Mouse (Mus musculus) WW6 (cell line): ENCODE data around the gene Tprgl.

Experiments
- DNase-seq: peaks from one replicate; pipeline ENCODE4 v3.0.0-alpha.2; 2013; ENCODE audit warnings: low read depth, low spot score

Tprgl gene

DNA sequence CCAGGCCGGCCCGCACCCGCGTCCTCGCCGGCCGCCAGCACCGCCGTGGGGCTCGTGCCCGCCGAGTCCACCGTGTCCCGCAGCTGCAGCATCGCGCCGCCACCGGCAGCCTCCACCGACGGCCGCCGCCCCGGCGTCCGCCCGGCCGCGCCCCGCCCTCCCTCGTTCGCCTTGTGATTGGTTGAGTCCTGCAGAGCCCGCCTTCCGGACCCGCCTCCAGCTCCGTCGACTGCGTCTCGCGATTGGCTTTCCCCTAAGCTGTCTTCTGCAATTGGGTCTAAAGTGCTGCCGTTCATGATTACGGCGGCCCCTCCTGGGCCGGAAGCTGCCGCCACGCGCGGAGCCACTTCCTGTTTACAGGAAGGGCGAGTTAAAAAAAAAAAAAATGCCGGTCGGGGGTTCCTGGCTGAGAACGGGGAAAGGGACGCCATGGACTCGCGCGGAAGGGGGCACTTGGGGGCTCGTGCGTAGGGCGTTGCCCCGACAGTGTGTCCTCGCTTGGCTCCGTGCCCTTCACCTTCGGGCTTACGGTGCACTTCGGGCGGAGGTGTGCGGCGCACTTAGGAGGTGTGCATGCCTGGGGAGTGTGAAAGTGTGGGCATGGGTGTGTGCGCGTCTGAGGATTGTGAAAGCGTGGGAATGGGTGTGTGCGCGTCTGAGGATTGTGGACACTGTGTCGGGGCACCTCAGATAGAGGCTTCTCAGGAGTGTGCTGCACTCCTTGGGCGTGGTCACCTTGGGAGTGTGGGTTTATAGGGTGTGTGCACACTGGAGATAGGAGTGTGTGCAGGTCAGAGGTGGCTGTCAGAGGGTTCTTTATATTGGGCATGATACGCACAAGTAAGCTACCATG lies at the start of gene Tprgl:
TSS of gene Tprgl (minus strand) at position 129 of the 853 bp plus-strand sequence.
- peak; percentile 85 for DNase-seq

DNA sequence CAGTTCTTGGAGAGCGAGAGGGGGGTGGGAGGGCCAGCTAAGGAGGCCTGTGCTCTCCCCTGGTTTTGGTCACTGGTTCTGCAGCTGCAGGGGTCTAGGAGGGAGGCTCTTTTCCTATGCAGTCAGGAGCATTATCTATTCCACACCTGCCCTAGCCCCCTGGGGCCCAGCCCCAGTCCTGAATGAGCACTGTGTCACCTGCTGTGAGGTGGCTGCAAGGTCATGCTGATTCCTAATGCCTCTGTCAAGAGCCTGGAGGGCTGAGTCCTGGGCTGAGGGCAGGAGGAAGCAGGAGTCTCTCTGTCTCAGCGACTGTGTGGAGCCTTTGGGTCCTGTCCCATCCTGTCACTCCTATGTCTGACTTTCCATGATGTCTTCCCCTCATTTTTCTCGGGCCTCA lies 49.4 kb upstream of the Tprgl start:
- no peak for DNase-seq

DNA sequence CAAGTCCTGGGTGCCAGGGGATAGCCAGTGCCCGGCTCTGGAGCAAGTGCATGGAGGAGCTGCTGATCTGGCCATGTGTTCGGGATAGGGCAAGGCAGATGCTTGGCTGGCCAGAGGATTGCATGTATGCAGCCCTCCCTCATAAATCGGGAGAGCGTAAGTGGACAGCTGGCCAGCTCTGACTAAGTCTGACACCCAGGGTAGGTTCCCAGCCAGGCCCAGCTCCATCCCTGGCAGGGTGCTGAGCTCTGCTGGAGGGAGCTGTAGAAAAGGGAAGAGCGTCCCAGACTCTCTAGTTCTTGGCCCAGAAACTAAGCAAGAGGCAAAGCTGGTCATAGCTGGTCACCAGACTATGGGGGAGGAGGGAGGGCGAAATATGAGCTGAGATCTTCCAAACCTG lies 48.6 kb upstream of the Tprgl start:
- DNase-seq: no peak

DNA sequence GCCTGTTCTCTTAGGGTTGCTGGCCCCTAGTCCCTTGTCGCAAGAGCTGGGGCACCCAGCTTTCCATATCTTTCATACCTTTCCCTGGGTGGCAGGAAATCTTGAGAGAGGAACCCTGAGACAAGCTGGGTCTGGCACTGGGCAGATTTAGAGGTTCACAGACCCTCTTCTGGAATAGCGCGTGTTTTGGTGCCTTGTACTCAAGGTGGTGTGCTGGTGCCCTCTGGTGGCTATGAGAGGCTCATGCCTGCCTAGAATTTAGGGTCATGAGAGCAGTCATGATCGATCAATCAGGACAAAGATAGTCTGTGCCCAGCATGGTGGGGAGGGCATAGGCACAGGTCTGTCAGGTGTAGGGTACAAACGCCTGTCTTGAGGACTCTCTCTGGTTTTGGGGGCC lies 46.8 kb upstream of the Tprgl start:
- peak; percentile 24 for DNase-seq

DNA sequence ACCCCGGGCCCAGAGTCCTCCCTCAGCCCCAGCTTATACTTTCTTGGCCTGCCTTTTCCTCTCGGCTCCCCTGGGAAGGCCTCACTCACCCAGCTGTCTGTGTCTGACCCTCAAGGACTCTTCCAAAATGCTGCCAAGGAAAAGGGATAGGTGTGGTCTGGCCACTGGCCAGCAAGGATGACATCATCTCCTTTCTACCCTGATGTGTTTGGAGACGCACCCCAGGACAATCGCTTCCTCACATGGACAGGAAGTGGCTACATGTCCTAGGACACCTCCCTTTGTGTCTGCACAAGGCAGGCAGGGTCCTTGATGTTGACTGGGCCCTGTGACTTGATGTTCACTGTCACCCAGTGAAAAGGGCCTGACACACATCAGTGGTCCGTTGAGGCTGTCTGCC lies 44.9 kb upstream of the Tprgl start:
- DNase-seq: no peak

DNA sequence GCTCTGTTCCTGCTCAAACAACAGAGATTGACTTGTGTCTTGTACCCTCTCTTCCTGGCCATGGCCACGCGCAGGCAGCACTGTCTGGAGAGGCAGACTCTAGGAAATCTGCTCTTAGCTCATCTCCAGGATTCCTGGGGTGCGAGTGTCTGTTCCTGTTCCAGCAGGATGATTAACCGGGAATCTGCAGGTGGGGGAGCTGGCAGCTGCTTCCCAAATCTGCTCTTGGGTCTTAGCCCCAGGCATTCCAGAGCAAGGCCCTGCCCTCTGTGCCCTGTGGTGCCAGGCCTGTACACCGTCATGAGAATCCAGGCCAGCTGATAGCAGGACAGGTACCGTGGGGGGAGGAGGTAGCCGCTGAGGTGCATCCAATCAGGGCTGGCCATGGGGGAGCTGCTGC lies 44.1 kb upstream of the Tprgl start:
- no peak for DNase-seq

DNA sequence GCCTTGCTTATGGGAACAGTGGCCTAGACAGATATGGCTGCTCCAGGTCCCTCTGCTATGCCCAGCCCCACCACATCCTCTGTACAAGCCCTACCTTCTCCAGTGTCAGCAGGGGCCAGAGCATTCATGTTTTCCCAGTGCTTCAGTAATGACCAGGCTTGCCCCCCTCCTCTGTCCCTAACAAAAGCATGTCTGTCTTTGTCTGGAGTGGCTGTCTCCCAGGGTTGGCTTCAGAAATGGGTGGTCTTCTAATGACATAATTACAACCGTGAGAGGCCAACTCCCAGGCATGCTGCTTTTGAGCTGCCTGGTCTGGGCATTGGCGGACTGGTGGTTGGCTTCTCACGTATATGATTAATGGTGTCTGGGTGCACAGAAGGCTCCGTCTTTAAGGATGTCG lies 41.0 kb upstream of the Tprgl start:
- no peak for DNase-seq

DNA sequence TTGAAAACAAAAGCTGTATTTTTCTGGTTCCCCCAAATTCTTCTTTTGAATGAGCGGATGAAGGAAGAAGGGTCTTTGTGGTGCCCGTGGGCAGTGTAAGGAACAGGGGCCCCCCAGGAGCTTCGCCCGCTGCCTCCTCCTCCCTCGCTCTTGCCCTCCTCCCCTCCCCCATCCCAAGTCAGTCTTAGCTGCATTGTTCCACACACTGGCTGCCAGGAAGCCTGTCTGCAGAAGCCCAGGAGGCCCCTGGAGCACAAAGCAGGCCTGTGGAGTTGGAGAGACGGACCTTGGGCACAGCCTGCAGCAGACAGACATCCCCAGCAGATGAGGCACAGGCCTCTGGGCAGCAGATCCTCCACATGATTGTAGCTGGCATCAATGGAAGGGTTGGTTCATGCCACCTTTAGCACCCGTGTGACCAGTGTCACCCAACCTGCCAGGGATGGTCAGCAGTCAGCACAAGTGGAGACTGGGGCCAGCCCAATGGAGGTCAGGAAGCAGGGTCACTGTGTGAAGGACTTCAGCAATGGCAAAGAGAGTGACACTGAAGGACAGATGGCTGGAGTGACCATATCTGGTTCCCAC lies 38.0 kb upstream of the Tprgl start:
- DNase-seq: no peak

DNA sequence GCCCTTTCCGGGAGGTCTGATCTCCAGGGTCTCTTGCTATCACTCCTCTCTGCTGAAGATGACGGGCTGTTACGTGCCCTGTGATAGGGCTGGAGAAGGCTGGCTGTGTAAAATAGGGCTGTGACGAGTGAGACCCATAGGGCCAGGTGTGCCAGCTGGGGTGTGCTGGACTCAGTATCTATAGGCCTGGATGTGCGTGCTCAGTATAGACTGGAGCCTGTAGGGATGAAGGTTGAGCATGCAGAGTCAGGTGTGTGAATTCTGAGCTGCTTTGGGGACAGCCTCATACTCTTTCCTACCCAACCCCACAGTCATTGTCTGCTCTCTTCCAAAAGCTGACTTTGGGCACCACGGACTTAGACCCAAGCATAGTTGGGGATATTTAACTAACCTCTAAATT lies 37.5 kb upstream of the Tprgl start:
- DNase-seq: no peak

DNA sequence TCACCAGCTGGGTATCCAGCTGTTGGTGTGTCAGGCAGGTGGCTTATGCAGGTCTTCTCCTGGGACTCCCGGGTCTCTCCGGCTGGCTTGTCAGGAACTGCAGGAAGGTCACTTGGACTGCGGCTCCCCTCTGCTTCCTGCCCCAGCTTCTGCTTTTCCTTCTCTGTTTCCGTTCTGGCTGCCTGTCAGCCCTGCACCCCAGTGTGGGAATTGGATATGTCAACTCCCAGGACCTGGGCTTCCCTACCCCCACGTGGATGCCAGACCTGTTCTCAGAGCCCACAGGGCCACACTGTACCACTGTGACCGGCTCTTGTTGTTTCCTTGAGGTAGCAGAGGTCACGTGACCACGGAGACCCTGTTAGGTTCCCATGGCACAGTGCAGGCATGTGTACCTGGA lies 28.5 kb upstream of the Tprgl start:
- DNase-seq: no peak

DNA sequence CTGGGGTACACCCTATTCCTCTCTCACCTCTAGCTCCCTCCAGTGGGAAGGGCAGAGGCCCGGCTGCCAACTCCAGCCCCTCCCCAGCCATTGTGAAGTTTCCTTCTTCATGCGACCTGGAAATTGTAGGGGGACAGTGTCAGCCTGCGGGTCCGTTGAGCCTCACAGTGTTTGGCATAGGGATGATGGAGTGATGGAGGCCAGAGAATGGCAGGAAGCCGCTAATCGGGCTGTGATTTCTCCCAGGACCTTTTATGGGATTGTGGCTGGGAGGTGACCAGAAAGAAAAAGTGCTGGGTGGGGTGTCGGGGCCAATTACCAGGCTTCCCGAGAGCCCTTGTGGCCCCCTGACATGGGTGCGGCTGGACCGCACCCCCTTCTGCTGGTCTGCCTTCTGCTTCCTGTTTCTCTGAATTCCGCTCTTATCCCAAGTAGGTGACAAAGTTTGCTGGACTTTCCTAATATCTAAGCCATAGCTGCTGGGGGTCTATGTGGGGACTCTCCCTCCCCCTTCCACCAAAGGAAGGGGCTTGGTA lies 25.6 kb upstream of the Tprgl start:
- DNase-seq: no peak

DNA sequence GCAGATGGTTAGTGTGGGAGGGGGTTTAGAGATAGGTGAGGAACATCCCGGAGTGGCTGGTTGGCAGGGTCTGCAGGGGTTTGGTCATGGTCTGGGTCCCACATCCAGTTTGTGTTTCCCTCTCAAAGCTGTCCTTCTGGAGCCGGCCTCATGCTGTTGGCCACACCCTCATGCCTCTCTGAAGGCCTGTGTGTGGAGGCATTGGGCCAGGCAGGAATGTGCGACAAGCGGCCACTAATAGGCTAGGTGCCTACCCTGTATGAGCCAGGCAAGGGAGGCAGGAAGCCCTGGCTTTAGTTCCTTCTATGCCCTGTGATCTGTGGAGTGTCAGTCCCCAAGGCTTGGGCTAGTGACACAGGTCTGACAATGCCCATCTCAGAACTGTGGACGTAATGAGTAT lies 24.5 kb upstream of the Tprgl start:
- no peak for DNase-seq

DNA sequence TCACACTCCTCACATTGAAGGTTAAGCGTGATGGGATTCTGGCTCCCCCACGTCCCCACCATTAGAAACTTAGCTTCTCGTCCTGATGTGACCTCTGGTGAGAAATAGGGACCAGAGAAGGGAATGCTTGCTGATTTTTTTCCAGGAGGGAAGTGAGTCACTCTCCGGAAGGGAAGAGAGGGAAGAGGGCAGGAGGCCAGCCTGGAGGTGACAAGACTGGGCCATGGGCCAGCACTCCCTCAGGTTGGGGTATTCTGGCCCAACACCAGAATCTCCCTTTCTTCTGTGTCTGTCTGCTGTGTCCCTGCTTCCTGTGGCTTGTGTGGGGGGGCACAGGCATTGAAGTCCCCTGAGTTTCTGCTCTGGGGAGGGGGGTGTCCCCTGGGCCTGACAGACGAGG lies 23.1 kb upstream of the Tprgl start:
- no peak for DNase-seq

DNA sequence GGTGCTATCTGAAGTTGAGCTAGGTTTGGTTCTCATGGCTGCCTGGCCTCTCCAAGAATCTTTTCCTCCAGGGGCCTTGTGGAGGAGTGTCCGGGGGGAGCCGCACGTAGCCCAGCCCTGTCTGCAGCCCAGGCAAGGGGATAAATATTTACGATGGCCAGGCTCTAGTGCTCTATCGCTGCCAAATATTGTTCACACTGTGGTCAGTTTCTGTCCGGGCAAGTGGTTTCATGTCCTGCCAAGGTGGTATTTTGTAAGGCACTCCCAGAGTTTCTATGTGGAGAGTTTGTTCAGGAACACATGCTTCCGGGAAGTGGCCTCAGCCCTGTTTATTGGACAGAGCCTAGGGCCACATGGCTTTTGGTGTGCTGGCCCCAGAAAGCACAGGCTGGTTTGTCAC lies 20.5 kb upstream of the Tprgl start:
- no peak for DNase-seq

DNA sequence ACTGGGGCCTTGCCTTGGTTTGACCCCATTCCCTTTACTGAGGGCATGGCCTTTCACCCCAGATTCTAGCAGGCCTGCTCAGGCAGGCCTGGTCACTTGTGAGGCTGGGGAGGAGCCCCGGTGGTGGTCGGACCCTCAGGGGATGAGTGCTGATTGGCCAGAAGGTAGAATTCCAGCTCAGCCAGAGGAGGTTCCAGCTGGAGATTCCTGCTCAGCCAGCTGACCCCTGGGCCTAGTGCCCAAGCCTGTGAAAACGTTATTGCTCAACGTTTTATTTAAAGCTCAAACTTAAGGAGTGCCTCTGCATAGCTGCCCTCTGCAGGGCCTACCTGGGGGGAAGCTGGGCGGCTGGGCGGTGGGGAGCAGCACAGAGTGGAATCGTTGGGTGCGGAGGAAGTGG lies 16.8 kb upstream of the Tprgl start:
- DNase-seq: no peak

DNA sequence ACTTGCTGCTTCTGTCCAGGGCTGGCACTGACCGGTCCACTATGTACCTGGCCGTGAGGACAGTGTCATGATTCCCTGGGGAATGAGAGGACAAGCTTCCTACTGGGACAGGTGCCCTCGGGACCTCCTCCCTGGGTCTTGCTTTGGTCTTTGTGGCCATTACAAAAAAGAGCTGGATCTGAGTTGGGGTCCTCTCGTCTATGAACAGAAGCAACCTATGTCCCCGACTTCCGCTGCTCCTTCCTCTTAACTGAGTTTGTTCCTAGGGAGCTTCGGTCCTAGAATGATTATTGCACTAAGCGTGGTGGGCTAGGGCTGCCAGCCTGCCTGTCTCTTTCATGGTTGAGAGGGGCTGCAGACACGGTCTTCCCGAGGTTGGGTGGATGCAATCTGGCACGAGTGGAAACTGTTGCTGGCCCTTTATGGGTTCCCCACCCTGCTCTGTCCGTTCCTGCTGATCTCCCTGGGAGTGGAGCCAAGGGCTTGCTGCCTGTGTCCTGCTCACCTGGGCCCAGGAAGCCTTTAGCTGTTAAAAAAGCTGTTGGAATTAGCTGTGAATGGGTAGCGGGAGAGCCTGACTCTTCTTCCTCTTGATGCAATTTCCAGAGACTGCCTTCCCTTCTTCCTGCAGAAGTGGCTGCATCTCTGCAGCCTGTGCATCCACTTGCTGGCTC lies 11.6 kb upstream of the Tprgl start:
- DNase-seq: no peak

DNA sequence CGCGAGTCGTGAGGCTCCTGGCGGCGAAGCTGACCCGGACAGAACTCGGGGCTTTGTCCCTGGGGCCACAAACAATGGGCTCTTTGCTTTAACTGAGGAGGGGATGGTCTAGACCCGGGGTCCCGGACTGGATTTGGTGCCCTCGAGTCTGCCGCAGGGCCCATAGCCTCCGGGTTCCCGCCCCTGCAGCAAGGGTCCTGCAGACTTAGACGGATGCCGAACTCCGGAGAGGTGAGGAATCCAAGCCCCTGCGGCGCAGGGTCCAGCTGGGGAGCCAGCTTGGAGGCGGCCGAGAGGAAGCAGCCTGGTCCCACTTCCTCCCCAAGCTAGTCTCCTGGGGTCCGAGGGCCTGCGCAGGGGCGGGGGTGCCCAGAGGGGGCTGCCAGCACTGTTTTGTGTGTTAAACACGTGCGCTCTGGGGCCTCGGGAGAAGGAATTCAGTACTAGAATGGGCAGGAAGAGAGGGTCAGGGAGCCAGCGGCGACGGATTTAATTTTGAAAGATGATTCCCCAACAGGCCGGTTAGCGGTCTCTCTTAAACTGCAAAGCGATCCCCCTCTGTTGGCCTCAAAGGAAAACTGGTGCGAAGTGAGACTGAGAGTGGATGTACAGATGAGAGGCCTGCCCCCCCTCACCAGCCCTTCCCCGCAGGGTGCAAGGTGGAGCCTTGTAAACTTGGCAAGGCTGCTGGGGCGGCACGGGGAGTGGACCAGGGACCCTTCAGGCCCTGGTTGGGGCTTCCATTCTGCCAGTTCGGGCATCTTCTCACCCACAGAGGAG lies 10.9 kb upstream of the Tprgl start:
- DNase-seq: no peak

DNA sequence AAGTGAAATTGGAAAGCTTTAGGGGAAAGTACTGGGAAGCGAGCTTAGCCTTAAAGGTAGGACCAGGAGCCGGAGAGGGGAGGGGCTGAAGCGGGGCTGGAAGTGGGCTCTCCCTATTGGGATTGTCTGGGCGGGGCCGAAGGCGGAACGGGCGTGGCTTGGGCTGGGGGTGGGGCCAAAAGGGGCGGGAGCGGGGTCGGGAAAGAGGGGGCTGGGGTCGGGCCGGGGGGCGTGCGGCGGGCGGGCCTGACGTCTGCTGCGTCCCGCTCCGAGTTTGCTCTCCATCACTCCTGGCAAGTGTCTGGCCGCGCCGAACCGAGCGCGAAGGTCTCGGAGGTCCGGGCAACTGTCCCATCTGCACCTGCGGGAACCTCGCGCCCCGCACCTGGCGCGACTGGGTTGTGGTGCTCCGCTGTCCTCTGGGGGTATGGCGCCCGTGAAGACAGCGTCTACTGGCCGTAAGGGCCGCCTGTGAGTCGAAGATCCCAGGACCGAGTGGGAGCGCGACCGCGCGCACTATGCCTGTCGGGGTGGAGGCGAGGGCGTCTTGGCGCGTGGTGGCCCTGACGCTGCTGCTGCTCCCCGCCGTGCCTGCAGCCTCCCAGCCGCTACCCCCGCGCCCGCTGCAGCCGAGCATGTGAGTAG lies 10.2 kb upstream of the Tprgl start, which contains the start of gene Megf6:
TSS of gene Megf6 (plus strand) at position 225 of the 645 bp plus-strand sequence.
- peak; percentile 42 for DNase-seq

DNA sequence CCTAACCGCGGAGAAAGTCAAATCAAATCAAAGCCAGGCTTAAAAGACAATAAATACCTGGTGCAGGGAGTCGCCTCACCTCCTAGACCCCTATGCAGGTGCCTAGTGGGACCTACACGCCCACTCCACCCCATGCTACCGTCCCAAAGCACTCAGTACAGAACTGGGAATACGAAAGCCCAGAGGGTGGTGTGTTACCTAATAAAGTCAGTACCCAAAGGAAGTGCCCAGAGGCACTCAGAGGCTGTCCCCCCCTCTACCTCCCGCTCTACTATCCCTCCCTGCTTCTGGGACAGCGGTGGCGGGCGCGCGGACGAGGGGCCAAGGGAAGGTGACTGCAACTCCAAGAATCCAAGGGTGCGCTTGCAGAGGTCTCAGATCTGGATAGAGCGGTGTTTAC lies 9.6 kb upstream of the Tprgl start:
- DNase-seq: no peak

DNA sequence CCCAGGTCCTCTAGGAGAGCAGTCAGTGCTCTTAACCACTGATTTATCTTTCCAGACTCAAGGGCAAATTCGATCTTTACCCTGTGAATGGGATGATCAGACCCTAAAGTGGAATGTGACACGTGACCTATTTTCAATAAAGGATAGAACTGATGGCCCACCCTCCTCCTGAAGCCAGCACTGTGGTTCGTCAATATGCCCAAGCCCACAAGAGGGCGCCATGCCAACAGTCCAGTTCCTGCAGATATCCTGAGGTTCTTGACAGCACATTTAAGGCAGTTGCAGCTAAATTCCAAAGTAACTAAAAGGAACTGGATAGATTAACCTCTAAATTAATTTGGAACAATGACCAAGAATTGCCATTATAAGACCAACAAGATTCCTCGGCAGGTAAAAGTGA lies 6.6 kb upstream of the Tprgl start:
- no peak for DNase-seq

DNA sequence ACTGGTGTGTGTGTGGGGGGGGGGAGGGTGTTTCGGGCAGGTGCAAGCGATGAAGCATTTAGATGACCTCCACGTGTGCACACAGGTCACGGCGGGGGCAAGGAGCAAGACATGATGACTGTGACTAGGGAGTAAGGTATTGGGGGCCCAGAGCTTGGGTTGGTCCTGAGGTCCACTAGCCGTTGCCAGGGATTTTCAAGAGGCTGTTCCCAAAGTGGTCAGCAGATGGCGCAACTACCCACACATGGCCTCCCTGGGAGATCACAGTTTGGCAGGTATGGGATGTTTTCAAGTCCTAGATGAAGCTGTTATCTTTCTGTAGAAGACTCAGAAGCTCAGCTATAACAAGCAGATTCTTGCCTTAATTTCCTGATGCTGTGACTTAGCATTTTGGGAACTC lies 2.8 kb upstream of the Tprgl start:
- no peak for DNase-seq
